Mouse (Mus musculus) G1E (cell line): ENCODE measurements around the gene Klf1.

ENCODE experiments used
- CTCF ChIP-seq: IDR thresholded peaks from 2 replicates; pipeline ENCODE4 v1.5.1; 2012; ENCODE audit warnings: low read depth, low read length, inconsistent platforms, mixed read lengths
- GATA1 ChIP-seq: IDR thresholded peaks from 2 replicates; pipeline ENCODE4 v1.6.1; 2012; ENCODE audit warnings: borderline replicate concordance, low read length, inconsistent platforms, mixed read lengths
- POLR2AphosphoS5 ChIP-seq: IDR thresholded peaks from 2 replicates; pipeline ENCODE4 v1.6.1; 2012; ENCODE audit warnings: low read depth, low read length, inconsistent platforms; ENCODE audit not compliant: insufficient replicate concordance

- TF ChIP-seq CTCF, result no peak
- no peak for TF ChIP-seq POLR2AphosphoS5
- TF ChIP-seq GATA1, result no peak
These were observed 5.8 kb upstream of the Klf1 start for GRCm38 (mm10) chr8:84895963-84896362.
